Comparison of ENCODE assay signal across 22 mouse cellular contexts in the genomic region with DNA sequence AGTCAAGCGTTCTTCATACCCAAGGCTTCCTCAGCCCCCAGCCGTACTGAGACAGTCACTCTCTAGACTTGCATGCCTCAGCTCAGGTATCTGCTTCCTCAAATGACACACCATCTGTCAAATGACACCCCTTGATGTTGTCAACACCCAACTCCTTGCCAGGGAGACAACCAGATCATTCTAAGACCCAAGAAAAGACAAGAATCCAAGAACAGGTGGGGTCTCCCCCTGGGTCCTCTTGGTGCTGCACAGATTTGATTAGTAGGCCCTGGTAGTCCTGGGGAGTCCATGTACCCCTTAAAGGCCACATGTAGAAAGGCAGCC. TPM values are rescaled to one million over a fixed set of nuclear protein-coding genes. Genes with fewer than 3 reads are reported as not detected.
DNase-seq lines count a peak whose midpoint lies in the region; ATAC-seq lines count a peak whose summit lies in the region.
"Had no signal": no experiment of that assay in that cellular context is flagged by ENCODE, and none has a peak within 500 bp of the region (broad histone marks: within the 10 kb centered on the region; RNA-seq: fewer than 3 reads in every experiment).

No protein-coding gene starts in this region.

- 0 out of 2 replicates have a peak, but pooled peaks have one; percentile 18 for ATAC-seq in kidney, embryonic 16.5 days (ENCODE audit: low FRiP score, low TSS enrichment)
- peak; percentile 27; the same call in 1 of the 2 replicates for ATAC-seq in granulocyte monocyte progenitor cell, adult 5-6 weeks (replicated peaks; ENCODE audit: poor library complexity, severe bottlenecking)
- peak; percentile 10; the same call in 1 of the 2 replicates for ATAC-seq in megakaryocyte progenitor cell, adult 5-6 weeks (replicated peaks; ENCODE audit: poor library complexity)
- ATAC-seq: activated CD4-positive, CD25-positive, alpha-beta regulatory T cell, adult 4 months; CD4-positive, CD25-positive, alpha-beta regulatory T cell, adult 4 months; forebrain, embryonic 13.5 days; forebrain, embryonic 16.5 days had no signal

- DNase-seq in kidney, postnatal 36 days, result no peak
- no peak for DNase-seq in lung, postnatal 14 days
- DNase-seq in layer of hippocampus, postnatal 14 days (ENCODE audit: low spot score in 2 of 2), result no peak
- DNase-seq: adrenal gland, adult 8-10 months; adrenal gland, postnatal 25 days; cerebellum, adult 18-20 months; cerebellum, adult 9-10 months; gastrocnemius, postnatal 10 days; gastrocnemius, postnatal 36 days; heart, adult 18-20 months; heart, postnatal 14 days had no signal

- H3K4me3 ChIP-seq in kidney, embryonic 16.5 days (ENCODE audit: low read length), result no peak overlapping the region
- H3K4me3 ChIP-seq: forebrain, embryonic 10.5 days; forebrain, embryonic 13.5 days; heart, embryonic 13.5 days; hindbrain, embryonic 12.5 days; hindbrain, embryonic 15.5 days had no signal

- H3K9ac ChIP-seq in kidney, embryonic 16.5 days (replicated peaks; ENCODE audit: low read length), result no peak overlapping the region
- H3K9ac ChIP-seq: forebrain, embryonic 13.5 days; heart, embryonic 13.5 days; hindbrain, embryonic 12.5 days; hindbrain, embryonic 15.5 days had no signal

- H3K36me3 ChIP-seq in kidney, embryonic 16.5 days (ENCODE audit: insufficient read depth, low read length), result no peaks in the 10 kb centered on the region
- H3K36me3 ChIP-seq: forebrain, embryonic 10.5 days; heart, embryonic 13.5 days; hindbrain, embryonic 12.5 days; hindbrain, embryonic 15.5 days had no signal

- H3K27ac ChIP-seq in kidney, embryonic 16.5 days (ENCODE audit: low read length), result peak overlapping the region; percentile 48; the same call in 1 of the 2 replicates
- H3K27ac ChIP-seq: forebrain, embryonic 10.5 days; forebrain, embryonic 13.5 days; heart, embryonic 13.5 days; hindbrain, embryonic 12.5 days; hindbrain, embryonic 15.5 days had no signal

- peaks cover 12% of the 10 kb centered on the region; the same call in 1 of the 2 replicates for H3K4me1 ChIP-seq in kidney, embryonic 16.5 days (ENCODE audit: insufficient read depth, low read length)

- no peak overlapping the region for H3K4me2 ChIP-seq in kidney, embryonic 16.5 days (replicated peaks; ENCODE audit: low read depth, low read length)
- H3K4me2 ChIP-seq: forebrain, embryonic 13.5 days; heart, embryonic 13.5 days; hindbrain, embryonic 12.5 days; hindbrain, embryonic 15.5 days had no signal

- WGBS in kidney, embryonic 16.5 days, result 58% methylated on average over 2 of the region's 2 CpGs

- no peaks in the 10 kb centered on the region for H3K27me3 ChIP-seq in kidney, embryonic 16.5 days (ENCODE audit: insufficient read depth, low read length)
- H3K27me3 ChIP-seq: forebrain, embryonic 13.5 days; heart, embryonic 13.5 days; hindbrain, embryonic 15.5 days had no signal

- peaks cover 2% of the 10 kb centered on the region for H3K9me3 ChIP-seq in kidney, embryonic 16.5 days (ENCODE audit: low read length)
- H3K9me3 ChIP-seq: hindbrain, embryonic 15.5 days had no signal

RNA-seq across cellular contexts. Expression of a gene that starts 23.2 kb away (rescaled TPM):
- 9.9 and 10.6 TPM in 2 replicates for polyA plus RNA-seq in kidney, embryonic 16.5 days (2015; fragmentation: Nextera tagmentation; extraction: Ambion mirVana)
- total RNA-seq in granulocyte monocyte progenitor cell, adult 5-6 weeks (2014; fragmentation: Nextera tagmentation), result 2.4 and 4.1 TPM in 2 replicates
- 0.82 and 1.3 TPM in 2 replicates for total RNA-seq in granulocyte monocyte progenitor cell, adult 5-6 weeks (2017)
- total RNA-seq in megakaryocyte progenitor cell, adult 5-6 weeks (2015), result 1.2 and 2.4 TPM in 2 replicates
- total RNA-seq in megakaryocyte progenitor cell, adult 5-6 weeks (2017), result 0.41 and 1.5 TPM in 2 replicates
- total RNA-seq in layer of hippocampus, postnatal 14 days (2021), result under 1 TPM; 0.67 to 0.97 TPM
- polyA plus RNA-seq: activated CD4-positive, CD25-positive, alpha-beta regulatory T cell, adult 4 months; CD4-positive, CD25-positive, alpha-beta regulatory T cell, adult 4 months had no signal

RNA-seq across cellular contexts. Expression of a gene that starts 59.6 kb away (rescaled TPM):
- 14.1 TPM in 2 replicates for polyA plus RNA-seq in kidney, embryonic 16.5 days (2015; fragmentation: Nextera tagmentation; extraction: Ambion mirVana)
- total RNA-seq in granulocyte monocyte progenitor cell, adult 5-6 weeks (2014; fragmentation: Nextera tagmentation), result not detected in 2 replicates
- total RNA-seq in granulocyte monocyte progenitor cell, adult 5-6 weeks (2017), result not detected in 2 replicates
- 0.15 TPM in 1 of 2 replicates, not detected in the other for total RNA-seq in megakaryocyte progenitor cell, adult 5-6 weeks (2015)
- total RNA-seq in megakaryocyte progenitor cell, adult 5-6 weeks (2017), result not detected in 2 replicates
- 1 to 10 TPM; 3.8 TPM for total RNA-seq in layer of hippocampus, postnatal 14 days (2021)
- polyA plus RNA-seq: activated CD4-positive, CD25-positive, alpha-beta regulatory T cell, adult 4 months had no signal

Comparison
In these comparisons a context has a peak if more than half of its experiments do, and no peak if none do; other contexts are left out.
1. RNA of a gene that starts 59.6 kb away (total RNA-seq): 3.8 TPM in layer of hippocampus, postnatal 14 days; not detected in granulocyte monocyte progenitor cell, adult 5-6 weeks and 0.15 TPM in megakaryocyte progenitor cell, adult 5-6 weeks; every median in the first group is over 4 times any median in the second.
2. Peak in every context shown above with its lines, with median percentiles within 50 percentile points of each other: ATAC-seq.